Mouse (Mus musculus): ENCODE results near the gene Dennd1b.

DNA sequence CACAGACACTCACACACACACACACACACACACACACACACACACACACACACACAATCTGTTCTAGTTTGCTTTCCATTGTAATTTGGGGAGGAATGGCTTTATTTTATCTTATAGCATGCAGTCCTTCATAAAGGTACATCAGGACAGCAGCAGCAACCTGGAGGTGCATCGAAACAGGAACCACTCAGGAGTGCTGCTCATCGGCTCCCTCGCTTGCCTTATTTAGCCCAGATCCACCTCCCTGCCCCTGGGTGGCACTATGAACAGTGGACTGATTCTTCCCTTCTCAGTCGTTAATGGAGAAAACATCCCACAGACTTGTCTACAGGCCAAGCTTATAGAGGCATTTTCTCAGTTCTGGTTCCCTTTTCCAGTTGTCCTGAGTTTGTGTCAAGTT, 71.9 kb downstream of the Dennd1b start:
- TF ChIP-seq CTCF (conservative IDR thresholded peaks at IDR 0.05; ENCODE audit: low read length) (no peak), POU5F1 (IDR thresholded peaks at IDR 0.05; ENCODE audit: borderline replicate concordance, low read length) (no peak)

Measured in E14TG2a.4 (cell line).